Mouse (Mus musculus): Measurements from ENCODE around the gene Gtsf1l.

The Gtsf1l gene

GRCm38 (mm10) chr2:163087728-163088127 lies at the start of gene Gtsf1l:
Gene Gtsf1l (minus strand): TSS chr2:163087855.
- DNase-seq (ENCODE audit: low spot score in 2 of 2) = no peak

- no peak for DNase-seq (ENCODE audit: low spot score in 2 of 2)
Observed at GRCm38 (mm10) chr2:163136996-163137395, 49.3 kb upstream of the Gtsf1l start.

- no peak for DNase-seq (ENCODE audit: low spot score in 2 of 2)
Observed at GRCm38 (mm10) chr2:163135931-163136330, 48.3 kb upstream of the Gtsf1l start.

- no peak for DNase-seq (ENCODE audit: low spot score in 2 of 2)
Observed at GRCm38 (mm10) chr2:163132314-163132713, 44.7 kb upstream of the Gtsf1l start.

GRCm38 (mm10) chr2:163130837-163131236 lies 43.2 kb upstream of the Gtsf1l start:
- DNase-seq (ENCODE audit: low spot score in 2 of 2) = no peak

- DNase-seq (ENCODE audit: low spot score in 2 of 2) = no peak
Observed at GRCm38 (mm10) chr2:163123496-163123895, 35.8 kb upstream of the Gtsf1l start.

GRCm38 (mm10) chr2:163122319-163122718 lies 34.7 kb upstream of the Gtsf1l start:
- DNase-seq (ENCODE audit: low spot score in 2 of 2) = no peak

- DNase-seq (ENCODE audit: low spot score in 2 of 2) = peak; percentile 47 to 61
Observed at GRCm38 (mm10) chr2:163121353-163121660, 33.7 kb upstream of the Gtsf1l start.

GRCm38 (mm10) chr2:163120626-163121352 lies 33.1 kb upstream of the Gtsf1l start:
- DNase-seq (ENCODE audit: low spot score in 2 of 2) = peak; percentile 48 to 54

- DNase-seq (ENCODE audit: low spot score in 2 of 2) = no peak
Observed at GRCm38 (mm10) chr2:163111413-163112201, 24.0 kb upstream of the Gtsf1l start.

GRCm38 (mm10) chr2:163110706-163111105 lies 23.1 kb upstream of the Gtsf1l start:
- no peak for DNase-seq (ENCODE audit: low spot score in 2 of 2)

GRCm38 (mm10) chr2:163108385-163108784 lies 20.7 kb upstream of the Gtsf1l start:
- no peak for DNase-seq (ENCODE audit: low spot score in 2 of 2)

GRCm38 (mm10) chr2:163104086-163104770 lies 16.6 kb upstream of the Gtsf1l start:
- DNase-seq (ENCODE audit: low spot score in 2 of 2) = no peak

- DNase-seq (ENCODE audit: low spot score in 2 of 2) = peak; percentile 62 to 70
Observed at GRCm38 (mm10) chr2:163102900-163103653, 15.4 kb upstream of the Gtsf1l start.

GRCm38 (mm10) chr2:163102216-163102615 lies 14.6 kb upstream of the Gtsf1l start:
- no peak for DNase-seq (ENCODE audit: low spot score in 2 of 2)

- DNase-seq (ENCODE audit: low spot score in 2 of 2) = peak; percentile 52 to 75
Observed at GRCm38 (mm10) chr2:163101646-163102203, 14.1 kb upstream of the Gtsf1l start.

- DNase-seq (ENCODE audit: low spot score in 2 of 2) = no peak
Observed at GRCm38 (mm10) chr2:163100551-163100950, 12.9 kb upstream of the Gtsf1l start.

GRCm38 (mm10) chr2:163099919-163100318 lies 12.3 kb upstream of the Gtsf1l start:
- no peak for DNase-seq (ENCODE audit: low spot score in 2 of 2)

GRCm38 (mm10) chr2:163095784-163096183 lies 8.1 kb upstream of the Gtsf1l start:
- no peak for DNase-seq (ENCODE audit: low spot score in 2 of 2)

- no peak for DNase-seq (ENCODE audit: low spot score in 2 of 2)
Observed at GRCm38 (mm10) chr2:163094909-163095308, 7.3 kb upstream of the Gtsf1l start.

GRCm38 (mm10) chr2:163089475-163090123 lies 1.9 kb upstream of the Gtsf1l start:
- DNase-seq (ENCODE audit: low spot score in 2 of 2) = no peak

Measured in thymus, postnatal 10 days (tissue).